Mouse (Mus musculus) cerebellum, adult 2 months (tissue): ENCODE results near the gene Med28. TPM values are rescaled to one million over a fixed set of nuclear protein-coding genes. Genes with fewer than 3 reads are reported as not detected.

Source experiments
- DNase-seq, 2 experiments: peaks; one replicate each; pipeline ENCODE4 v3.0.0; 2021
- H3K27ac ChIP-seq: fragments of 200-500 bp; 2 replicates; pipeline ENCODE4 v1.5.1; 2012; ENCODE audit warnings: low read length, control low read depth, inconsistent platforms; ENCODE audit not compliant: insufficient read depth
- H3K27me3 ChIP-seq: fragments of 200-500 bp; 2 replicates; pipeline ENCODE4 v1.6.1; 2012; ENCODE audit warnings: inconsistent platforms, mild to moderate bottlenecking, low read length, moderate library complexity; ENCODE audit not compliant: control insufficient read depth, insufficient read depth
- H3K4me1 ChIP-seq: fragments of 200-500 bp; 2 replicates; pipeline ENCODE4 v1.6.1; 2011; ENCODE audit warnings: low read length; ENCODE audit not compliant: control insufficient read depth, insufficient read depth
- H3K4me3 ChIP-seq: fragments of 200-500 bp; replicated peaks from 2 replicates; pipeline ENCODE3; 2011; ENCODE audit warnings: mild to moderate bottlenecking, low read depth, low read length, control low read depth; ENCODE audit not compliant: insufficient read depth
- CTCF ChIP-seq: fragments of 200-500 bp; IDR thresholded peaks from 2 replicates; pipeline ENCODE4 v1.5.1; 2011; ENCODE audit warnings: low read depth, mild to moderate bottlenecking, control low read depth, low read length, moderate library complexity, borderline replicate concordance; ENCODE audit not compliant: insufficient read depth
- POLR2A ChIP-seq: fragments of 200-500 bp; IDR thresholded peaks from 2 replicates; pipeline ENCODE4 v1.6.1; 2011; ENCODE audit warnings: low read length, control low read depth, borderline replicate concordance; ENCODE audit not compliant: insufficient read depth
- WGBS: fragments of 180-500 bp; shearing (Covaris S2); methylation state at CpG from one replicate; pipeline ENCODE4 v1.1.7; 2018; 5-methylcytosine and 5-hydroxymethylcytosine counted together
- polyA plus RNA-seq: library from polyadenylated mRNA; depleted of rRNA; stranded (reverse); fragments of >200 nt; gene quantifications from 2 replicates; pipeline ENCODE4 v1.2.3, GENCODE M21; 2012

The Med28 gene
- polyA plus RNA-seq, 1 experiment: 134 TPM

DNA sequence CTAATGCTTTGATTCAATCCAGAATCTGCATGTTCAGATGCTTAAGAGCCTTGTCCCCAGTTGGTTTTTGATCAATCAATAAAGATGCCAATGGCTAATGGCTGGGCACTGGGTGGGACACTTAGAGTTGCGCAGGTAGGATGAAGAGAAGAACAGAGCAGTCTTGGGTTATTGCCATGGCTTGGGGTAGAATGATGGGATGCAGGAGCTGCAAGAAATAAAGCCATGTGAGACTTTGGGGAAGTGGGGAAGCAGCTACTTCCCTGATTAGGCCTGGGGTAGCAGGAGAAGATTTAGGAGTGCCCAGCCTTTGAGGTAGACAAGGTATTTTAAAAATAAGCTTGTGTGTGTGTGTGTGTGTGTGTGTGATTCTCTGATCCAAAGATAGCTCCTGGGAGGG lies 40.0 kb upstream of the Med28 start:
- Histone ChIP-seq H3K27ac (no peak overlapping the region), H3K27me3 (no peaks in the 10 kb centered on the region), H3K4me3 (no peak overlapping the region), H3K4me1 (no peaks in the 10 kb centered on the region)
- WGBS: 91% methylated on average over 1 of the region's 1 CpGs
- DNase-seq: no peak
- TF ChIP-seq CTCF (no peak), POLR2A (no peak)

DNA sequence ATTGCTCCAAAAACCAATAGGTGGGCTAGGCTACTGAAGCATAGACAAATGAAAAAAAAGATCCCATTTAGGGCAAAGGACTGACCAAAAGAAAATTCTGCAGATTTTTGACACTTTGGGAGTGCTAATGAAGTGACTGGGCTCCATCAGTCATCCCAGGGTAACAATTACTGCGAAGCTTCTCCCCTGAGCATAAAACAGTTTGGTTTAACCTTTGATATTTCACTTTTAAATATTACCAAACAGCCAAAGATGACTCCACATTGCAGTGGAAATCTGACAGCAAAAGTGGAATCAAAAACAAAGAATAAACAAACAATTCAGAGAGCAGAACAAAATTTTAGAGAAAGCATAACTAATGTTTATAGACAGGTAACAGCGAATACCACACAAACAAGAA lies 38.9 kb upstream of the Med28 start:
- Histone ChIP-seq H3K27me3 (no peaks in the 10 kb centered on the region), H3K27ac (no peak overlapping the region), H3K4me1 (no peaks in the 10 kb centered on the region), H3K4me3 (no peak overlapping the region)
- DNase-seq: no peak
- TF ChIP-seq POLR2A: no peak
- TF ChIP-seq CTCF: no peak
- WGBS: 91% methylated on average over 2 of the region's 2 CpGs

DNA sequence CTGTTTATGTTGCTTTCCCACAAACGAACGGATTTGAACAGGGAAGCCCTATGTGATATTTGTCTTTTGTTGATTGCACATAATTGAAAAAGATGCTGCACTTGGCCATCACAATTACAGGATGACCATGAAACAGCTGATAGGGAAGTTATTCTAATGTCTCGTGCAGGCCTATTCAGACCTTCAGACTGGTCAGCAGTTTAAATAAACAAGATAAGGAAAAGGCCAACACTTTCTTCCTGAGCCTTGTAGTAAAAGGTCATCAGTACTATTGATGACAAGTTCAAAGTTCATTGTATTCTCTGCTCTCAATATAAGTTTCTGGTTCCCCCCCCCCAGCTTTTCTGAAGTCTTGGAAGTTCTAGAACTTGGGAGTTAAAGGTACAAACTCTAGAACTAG lies 37.4 kb upstream of the Med28 start:
- no peak for TF ChIP-seq POLR2A
- no peak for TF ChIP-seq CTCF
- no peaks in the 10 kb centered on the region for H3K4me1 ChIP-seq
- H3K4me3 ChIP-seq: no peak overlapping the region
- H3K27me3 ChIP-seq: no peaks in the 10 kb centered on the region
- WGBS: 87% methylated on average over 3 of the region's 3 CpGs
- no peak for DNase-seq
- no peak overlapping the region for H3K27ac ChIP-seq

DNA sequence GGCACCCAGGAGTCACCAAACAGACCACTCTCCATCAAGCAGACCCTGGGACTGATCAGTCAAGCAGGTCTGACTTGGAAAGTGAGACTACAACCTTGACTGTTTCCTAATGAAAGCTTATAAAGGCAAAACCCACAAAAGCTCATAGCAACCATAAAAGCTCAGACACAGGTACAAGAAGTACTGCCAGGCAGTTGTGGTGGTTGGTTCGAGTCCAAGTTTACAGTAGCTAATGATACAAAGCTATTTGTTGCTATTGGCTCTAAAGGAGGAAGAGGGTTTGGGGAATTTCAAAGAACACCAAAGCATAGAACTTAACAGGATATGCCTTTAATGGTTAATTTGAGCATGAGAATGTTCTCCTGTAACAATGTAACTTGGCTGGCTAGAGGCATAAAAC lies 36.4 kb upstream of the Med28 start:
- DNase-seq: no peak
- H3K4me1 ChIP-seq: no peaks in the 10 kb centered on the region
- no peak overlapping the region for H3K27ac ChIP-seq
- H3K4me3 ChIP-seq: no peak overlapping the region
- TF ChIP-seq CTCF (no peak), POLR2A (no peak)
- no peaks in the 10 kb centered on the region for H3K27me3 ChIP-seq
- WGBS: 84% methylated on average over 1 of the region's 1 CpGs

DNA sequence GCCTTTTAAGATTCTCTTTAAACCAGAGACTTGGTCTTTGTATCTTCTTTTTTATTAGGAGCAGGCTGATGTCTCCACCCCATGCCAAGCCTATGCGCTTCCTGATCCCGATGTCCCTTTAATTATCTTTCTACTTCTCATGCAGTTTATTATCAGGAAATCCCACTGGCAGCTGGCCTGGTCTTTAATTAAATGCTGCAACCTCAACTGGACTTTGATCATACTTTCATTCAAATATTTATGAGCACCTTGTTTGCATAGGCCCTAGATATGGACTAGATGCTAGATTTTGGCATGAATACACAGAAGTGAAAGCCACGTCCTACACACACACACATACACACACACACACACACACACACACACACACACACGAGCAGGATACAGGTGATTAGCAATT lies 28.3 kb upstream of the Med28 start:
- Histone ChIP-seq H3K4me3 (no peak overlapping the region), H3K4me1 (no peaks in the 10 kb centered on the region), H3K27ac (no peak overlapping the region), H3K27me3 (no peaks in the 10 kb centered on the region)
- TF ChIP-seq CTCF (no peak), POLR2A (no peak)
- DNase-seq: no peak
- WGBS: 71% methylated on average over 4 of the region's 4 CpGs

DNA sequence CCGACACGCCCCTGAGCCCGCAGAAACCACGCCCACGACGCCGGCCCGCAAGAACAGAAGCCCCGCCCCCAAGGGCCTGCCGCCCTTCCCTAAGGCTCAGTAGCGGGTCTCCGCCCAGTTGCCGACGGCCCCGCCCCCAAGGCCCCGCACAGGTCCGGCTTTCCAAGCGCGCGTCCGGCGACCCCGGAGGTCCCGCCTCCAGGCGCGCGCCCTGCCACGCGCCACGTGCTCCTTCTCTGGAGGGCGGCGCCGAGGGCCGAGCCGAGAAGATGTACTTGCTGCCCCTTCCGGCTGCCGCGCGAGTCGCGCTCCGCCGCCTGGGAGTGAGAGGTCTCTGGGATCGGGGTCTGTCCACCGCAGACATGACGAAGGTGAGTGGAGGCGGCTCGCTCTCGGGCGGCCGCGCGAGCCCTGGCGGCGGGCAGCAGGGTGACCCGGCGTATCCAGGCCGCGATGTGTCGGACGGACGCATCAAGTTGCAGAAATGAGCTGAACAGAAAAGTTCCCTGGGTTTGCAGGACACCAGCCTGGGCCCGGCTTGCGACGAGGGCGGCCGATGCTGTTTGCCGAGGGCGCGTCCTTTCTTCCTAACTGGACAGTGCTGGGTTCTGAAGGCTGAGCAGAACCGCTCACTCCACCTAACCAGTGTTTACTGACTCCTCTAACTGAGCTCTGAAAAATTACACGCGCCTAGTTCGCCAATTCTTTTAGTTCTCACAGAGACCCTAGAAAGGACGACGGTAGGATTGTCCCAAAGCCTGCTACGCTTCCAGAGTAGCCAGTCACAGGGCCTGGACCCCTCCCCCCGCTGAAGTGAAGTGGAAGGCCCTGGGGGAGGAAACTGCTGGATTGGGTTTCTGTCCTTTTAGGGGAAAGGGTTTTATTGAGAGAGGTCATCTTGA lies 26.6 kb upstream of the Med28 start, which contains the start of gene Lap3:
Gene Lap3, plus strand, starts transcription at position 184 of the 902 bp plus-strand sequence.
- under 1% methylated on average over 78 of the region's 78 CpGs for WGBS
- peak; percentile 97 for DNase-seq
- no peaks in the 10 kb centered on the region for H3K27me3 ChIP-seq
- no peaks in the 10 kb centered on the region for H3K4me1 ChIP-seq
- TF ChIP-seq CTCF (peak; percentile 16; the same call in 1 of the 2 replicates), POLR2A (peak; percentile 50; the same call in 1 of the 2 replicates)
- H3K4me3 ChIP-seq: peak within 1 kb of the TSS; percentile 55
- peak within 1 kb of the TSS; percentile 4; the same call in 1 of the 2 replicates for H3K27ac ChIP-seq

DNA sequence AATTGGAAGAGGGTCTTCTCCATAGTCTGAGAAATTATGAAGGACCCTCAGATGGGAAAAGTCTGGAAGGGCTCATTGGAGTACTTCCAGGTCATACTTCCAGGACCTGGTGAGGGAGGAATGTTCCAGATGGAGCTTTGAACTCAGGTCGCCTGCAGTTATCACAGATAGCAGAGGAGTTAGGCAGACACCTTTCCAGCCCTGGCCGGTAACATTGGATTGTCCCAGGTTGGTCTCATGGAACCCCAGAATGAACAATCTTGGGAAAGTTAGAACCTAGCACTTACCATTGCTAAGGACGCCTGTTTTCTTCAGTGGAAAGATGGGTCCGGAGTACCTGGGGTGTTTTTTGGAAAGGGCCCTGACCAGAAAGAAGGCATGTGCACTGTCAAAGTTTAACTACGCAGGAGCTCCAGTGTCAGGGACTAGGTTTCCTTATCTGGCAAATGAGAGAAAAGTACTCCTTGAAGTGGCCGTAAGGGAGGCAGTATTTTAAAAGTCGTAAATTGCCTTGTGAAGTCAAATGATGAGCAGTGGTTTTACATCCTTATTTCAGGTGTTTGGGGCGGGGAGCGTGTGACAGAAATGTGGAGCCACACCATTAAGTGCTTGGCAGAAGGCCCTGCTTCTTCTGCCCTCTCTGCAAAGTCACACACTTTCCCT lies 25.8 kb upstream of the Med28 start:
- Histone ChIP-seq H3K4me1 (no peaks in the 10 kb centered on the region), H3K4me3 (peak overlapping the region; percentile 55), H3K27ac (no peak overlapping the region), H3K27me3 (no peaks in the 10 kb centered on the region)
- WGBS: 71% methylated on average over 9 of the region's 9 CpGs
- DNase-seq: no peak
- TF ChIP-seq CTCF (no peak), POLR2A (no peak)
